In genomic region chr1:90522294-90522693, GRCm38 (mm10) we compare ENCODE assay signal across 20 mouse cellular contexts.
DNase-seq lines count a peak whose midpoint lies in the region; ATAC-seq and TF ChIP-seq lines count a peak whose summit lies in the region.
"Had no signal": no experiment of that assay in that cellular context is flagged by ENCODE, and none has a peak within 500 bp of the region (broad histone marks: within the 10 kb centered on the region; RNA-seq: fewer than 3 reads in every experiment).

No protein-coding gene starts in this region.

- H3K9ac ChIP-seq in liver, adult 2 months (ENCODE audit: low read depth, low read length): no peak overlapping the region
- H3K9ac ChIP-seq: embryonic facial prominence, embryonic 12.5 days; hindbrain, embryonic 15.5 days; limb, embryonic 15.5 days; liver, postnatal 0 days had no signal

- H3K79me2 ChIP-seq in liver, adult 2 months (ENCODE audit: control insufficient read depth, insufficient read depth, low read length): no peaks in the 10 kb centered on the region

- H3K9me3 ChIP-seq in limb, embryonic 10.5 days (replicated peaks): no peaks in the 10 kb centered on the region
- H3K9me3 ChIP-seq: embryonic facial prominence, embryonic 12.5 days; hindbrain, embryonic 15.5 days; limb, embryonic 15.5 days had no signal

- 89% methylated on average over 8 of the region's 8 CpGs for WGBS in liver, adult 2 months
- 90% methylated on average over 8 of the region's 8 CpGs for WGBS in limb, embryonic 10.5 days

- ATAC-seq in cerebellum, adult (ENCODE audit: insufficient number of reproducible peaks, low FRiP score, low TSS enrichment): no peak
- ATAC-seq: activated CD4-positive, CD25-positive, alpha-beta regulatory T cell, adult 4 months; forebrain, embryonic 16.5 days; intestine, postnatal 0 days; liver, postnatal 0 days had no signal

- no peak for TF ChIP-seq CTCF in liver, adult 2 months (IDR thresholded peaks at IDR 0.05; ENCODE audit: low read depth, low read length)

- H3K4me3 ChIP-seq in liver, adult 2 months (ENCODE audit: insufficient read depth, low read depth, low read length): no peak overlapping the region
- H3K4me3 ChIP-seq in limb, embryonic 10.5 days: no peak overlapping the region
- H3K4me3 ChIP-seq: embryonic facial prominence, embryonic 12.5 days; erythroblast, embryonic 14.5 days; hindbrain, embryonic 15.5 days; limb, embryonic 15.5 days had no signal

- DNase-seq in gastrocnemius, adult 18-20 months (ENCODE audit: low spot score): peak; percentile 81
- no peak for DNase-seq in gastrocnemius, postnatal 10 days
- peak; percentile 6 for DNase-seq in liver, adult 2 months (ENCODE audit: extremely low read depth, low read depth, low spot score)
- no peak for DNase-seq in liver
- peak; percentile 79 for DNase-seq in gastrocnemius, postnatal 25 days
- no peak for DNase-seq in limb, embryonic 10.5 days (ENCODE audit: low spot score)
- no peak for DNase-seq in MN1 (ENCODE audit: low spot score)
- DNase-seq: adrenal gland, postnatal 10 days; cerebellum, postnatal 10 days; liver, postnatal 0 days; right cerebral cortex, postnatal 4 days; thymus, adult 2 months had no signal

- TF ChIP-seq POLR2A in liver, adult 2 months (IDR thresholded peaks at IDR 0.05; ENCODE audit: extremely low read depth, insufficient read depth, low read length): no peak

- no peak overlapping the region for H3K27ac ChIP-seq in liver, adult 2 months (replicated peaks; ENCODE audit: insufficient read depth, low read depth, low read length)
- H3K27ac ChIP-seq in limb, embryonic 10.5 days: peak overlapping the region; percentile 10; the same call in 1 of the 2 replicates
- H3K27ac ChIP-seq: embryonic facial prominence, embryonic 12.5 days; hindbrain, embryonic 15.5 days; limb, embryonic 15.5 days had no signal

- H3K36me3 ChIP-seq in liver, adult 2 months (ENCODE audit: control insufficient read depth, insufficient read depth, low read length): no peaks in the 10 kb centered on the region
- no peaks in the 10 kb centered on the region for H3K36me3 ChIP-seq in limb, embryonic 10.5 days
- H3K36me3 ChIP-seq: embryonic facial prominence, embryonic 12.5 days; hindbrain, embryonic 15.5 days; limb, embryonic 15.5 days had no signal

- no peaks in the 10 kb centered on the region for H3K27me3 ChIP-seq in liver, adult 2 months (ENCODE audit: control insufficient read depth, insufficient read depth, low read length)
- no peaks in the 10 kb centered on the region for H3K27me3 ChIP-seq in limb, embryonic 10.5 days (ENCODE audit: low read depth, poor library complexity, severe bottlenecking)
- H3K27me3 ChIP-seq: embryonic facial prominence, embryonic 12.5 days; hindbrain, embryonic 15.5 days; limb, embryonic 15.5 days had no signal

- H3K4me1 ChIP-seq in liver, adult 2 months (ENCODE audit: control insufficient read depth, insufficient read depth, low read length): no peaks in the 10 kb centered on the region
- H3K4me1 ChIP-seq in limb, embryonic 10.5 days: peaks cover 42% of the 10 kb centered on the region

Comparison
In these comparisons a context has a peak if more than half of its experiments do, and no peak if none do; other contexts are left out.
1. DNase-seq: peak in gastrocnemius, adult 18-20 months (single experiment), liver, adult 2 months (single experiment) and gastrocnemius, postnatal 25 days (single experiment); none in gastrocnemius, postnatal 10 days (single experiment), liver (single experiment), limb, embryonic 10.5 days (single experiment) and MN1 (single experiment).